Mouse (Mus musculus) cerebellum, adult 18-20 months (tissue): Measurements from ENCODE around the gene Gclm.

Source experiments
- DNase-seq, 2 experiments: peaks; one replicate each; pipeline ENCODE4 v3.0.0; 2021

The Gclm gene

GRCm38 (mm10) chr3:122293223-122293953, 48.0 kb downstream of the Gclm start:
- DNase-seq = peak; percentile 82 to 87

GRCm38 (mm10) chr3:122293954-122294850, 48.8 kb downstream of the Gclm start, which contains the start of gene Bcar3:
Bcar3 (plus strand) TSS chr3:122294136.
- DNase-seq = peak; percentile 91 to 93

- peak; percentile 45 to 51 for DNase-seq
Observed at GRCm38 (mm10) chr3:122295511-122295910, 50.2 kb downstream of the Gclm start.

- DNase-seq = no peak
Observed at GRCm38 (mm10) chr3:122296979-122297378, 51.6 kb downstream of the Gclm start.

GRCm38 (mm10) chr3:122300983-122301919, 55.9 kb downstream of the Gclm start:
- peak in 1 of 2 experiments; percentile 19 for DNase-seq

- no peak for DNase-seq
Observed at GRCm38 (mm10) chr3:122304560-122304959, 59.2 kb downstream of the Gclm start.

- DNase-seq = no peak
Observed at GRCm38 (mm10) chr3:122307894-122308671, 62.7 kb downstream of the Gclm start.

- DNase-seq = no peak
Observed at GRCm38 (mm10) chr3:122308981-122309380, 63.6 kb downstream of the Gclm start.

GRCm38 (mm10) chr3:122312078-122312477, 66.7 kb downstream of the Gclm start:
- peak; percentile 78 to 90 for DNase-seq

GRCm38 (mm10) chr3:122312936-122313629, 67.7 kb downstream of the Gclm start:
- DNase-seq = no peak

GRCm38 (mm10) chr3:122313936-122314335, 68.6 kb downstream of the Gclm start:
- no peak for DNase-seq

- DNase-seq = no peak
Observed at GRCm38 (mm10) chr3:122316621-122317020, 71.3 kb downstream of the Gclm start.

- DNase-seq = no peak
Observed at GRCm38 (mm10) chr3:122317339-122317738, 72.0 kb downstream of the Gclm start.
